Mouse (Mus musculus): ENCODE measurements around the gene Phactr4.

Gene Phactr4

GRCm38 (mm10) chr4:132329115-132329834 is 93.0 kb downstream of the Phactr4 start, which contains the start of gene Trnau1ap:
Trnau1ap (minus strand) TSS chr4:132329538.
- peak; percentile 92 for DNase-seq

GRCm38 (mm10) chr4:132328391-132328982 is 93.8 kb downstream of the Phactr4 start:
- no peak for DNase-seq

GRCm38 (mm10) chr4:132326481-132326880 is 95.8 kb downstream of the Phactr4 start:
- no peak for DNase-seq

GRCm38 (mm10) chr4:132315711-132316110 is 106.6 kb downstream of the Phactr4 start:
- DNase-seq, result no peak

GRCm38 (mm10) chr4:132312627-132313026 is 109.7 kb downstream of the Phactr4 start:
- DNase-seq, result no peak

GRCm38 (mm10) chr4:132311801-132312200 is 110.5 kb downstream of the Phactr4 start:
- DNase-seq, result no peak

- DNase-seq, result no peak
Observed at GRCm38 (mm10) chr4:132311209-132311608, 111.1 kb downstream of the Phactr4 start.

GRCm38 (mm10) chr4:132309849-132310472 is 112.3 kb downstream of the Phactr4 start:
- peak; percentile 67 for DNase-seq

- DNase-seq, result no peak
Observed at GRCm38 (mm10) chr4:132309140-132309848, 113.0 kb downstream of the Phactr4 start.

GRCm38 (mm10) chr4:132308437-132309139 is 113.7 kb downstream of the Phactr4 start:
- DNase-seq, result peak; percentile 88

GRCm38 (mm10) chr4:132306004-132306403 is 116.3 kb downstream of the Phactr4 start:
- DNase-seq, result no peak
